Comparison of ENCODE assay signal across 10 mouse cellular contexts in genomic region chr11:110402671-110403070, GRCm38 (mm10). TPM values are rescaled to one million over a fixed set of nuclear protein-coding genes. Genes with fewer than 3 reads are reported as not detected.
DNase-seq lines count a peak whose midpoint lies in the region; ATAC-seq and TF ChIP-seq lines count a peak whose summit lies in the region.
"Had no signal": no experiment of that assay in that cellular context is flagged by ENCODE, and none has a peak within 500 bp of the region (broad histone marks: within the 10 kb centered on the region; RNA-seq: fewer than 3 reads in every experiment).

No protein-coding gene starts in this region.

- no peaks in the 10 kb centered on the region for H3K9me3 ChIP-seq in embryonic facial prominence, embryonic 11.5 days (replicated peaks; ENCODE audit: control insufficient read depth, low read length)
- no peaks in the 10 kb centered on the region for H3K9me3 ChIP-seq in embryonic facial prominence, embryonic 10.5 days
- H3K9me3 ChIP-seq in neural tube, embryonic 14.5 days (ENCODE audit: control insufficient read depth, low read length), result no peaks in the 10 kb centered on the region
- H3K9me3 ChIP-seq in neural tube, embryonic 15.5 days (replicated peaks), result no peaks in the 10 kb centered on the region
- no peaks in the 10 kb centered on the region for H3K9me3 ChIP-seq in hindbrain, embryonic 14.5 days (ENCODE audit: control insufficient read depth, low read length)

- ATAC-seq in embryonic facial prominence, embryonic 11.5 days (replicated peaks; ENCODE audit: insufficient number of reproducible peaks, low FRiP score, low TSS enrichment, low read depth), result no peak
- no peak for ATAC-seq in neural tube, embryonic 14.5 days (ENCODE audit: low read depth)
- no peak for ATAC-seq in neural tube, embryonic 15.5 days (ENCODE audit: low FRiP score)
- ATAC-seq in hindbrain, embryonic 14.5 days (ENCODE audit: low FRiP score), result no peak

- H3K36me3 ChIP-seq in embryonic facial prominence, embryonic 11.5 days (replicated peaks; ENCODE audit: control insufficient read depth, insufficient read depth, low read depth, low read length), result no peaks in the 10 kb centered on the region
- peaks cover 17% of the 10 kb centered on the region for H3K36me3 ChIP-seq in embryonic facial prominence, embryonic 10.5 days (replicated peaks)
- no peaks in the 10 kb centered on the region for H3K36me3 ChIP-seq in kidney, adult 2 months (ENCODE audit: control insufficient read depth, insufficient read depth, low read length)
- H3K36me3 ChIP-seq in neural tube, embryonic 14.5 days (ENCODE audit: control insufficient read depth, insufficient read depth, low read length), result no peaks in the 10 kb centered on the region
- no peaks in the 10 kb centered on the region for H3K36me3 ChIP-seq in neural tube, embryonic 15.5 days
- H3K36me3 ChIP-seq in hindbrain, embryonic 14.5 days (replicated peaks; ENCODE audit: control insufficient read depth, insufficient read depth), result no peaks in the 10 kb centered on the region

- no peaks in the 10 kb centered on the region for H3K27me3 ChIP-seq in embryonic facial prominence, embryonic 11.5 days (ENCODE audit: control insufficient read depth, insufficient read depth, low read length)
- peaks cover 3% of the 10 kb centered on the region; the same call in 1 of the 2 replicates for H3K27me3 ChIP-seq in embryonic facial prominence, embryonic 10.5 days (replicated peaks; ENCODE audit: low read depth, poor library complexity, severe bottlenecking)
- H3K27me3 ChIP-seq in kidney, adult 2 months (replicated peaks; ENCODE audit: control insufficient read depth, insufficient read depth, low read length), result no peaks in the 10 kb centered on the region
- no peaks in the 10 kb centered on the region for H3K27me3 ChIP-seq in neural tube, embryonic 14.5 days (ENCODE audit: control insufficient read depth, insufficient read depth, low read length)
- H3K27me3 ChIP-seq in neural tube, embryonic 15.5 days (replicated peaks), result no peaks in the 10 kb centered on the region
- no peaks in the 10 kb centered on the region for H3K27me3 ChIP-seq in hindbrain, embryonic 14.5 days (ENCODE audit: control insufficient read depth, insufficient read depth, low read length)

- H3K4me1 ChIP-seq in embryonic facial prominence, embryonic 11.5 days (ENCODE audit: control insufficient read depth, insufficient read depth, low read length), result no peaks in the 10 kb centered on the region
- H3K4me1 ChIP-seq in embryonic facial prominence, embryonic 10.5 days, result peaks cover 25% of the 10 kb centered on the region
- peaks cover 11% of the 10 kb centered on the region; the same call in 1 of the 2 replicates for H3K4me1 ChIP-seq in kidney, adult 2 months (ENCODE audit: control insufficient read depth, insufficient read depth, low read length)
- peaks cover 9% of the 10 kb centered on the region; the same call in 1 of the 2 replicates for H3K4me1 ChIP-seq in neural tube, embryonic 14.5 days (ENCODE audit: control insufficient read depth, insufficient read depth, low read length)
- peaks cover 26% of the 10 kb centered on the region for H3K4me1 ChIP-seq in neural tube, embryonic 15.5 days
- H3K4me1 ChIP-seq in hindbrain, embryonic 14.5 days (replicated peaks; ENCODE audit: control insufficient read depth, insufficient read depth, low read length), result peaks cover 25% of the 10 kb centered on the region

- no peak for TF ChIP-seq POLR2A in kidney, adult 2 months (IDR thresholded peaks at IDR 0.05; ENCODE audit: low read depth, low read length)

- no peak overlapping the region for H3K27ac ChIP-seq in embryonic facial prominence, embryonic 11.5 days (replicated peaks; ENCODE audit: low read depth, low read length)
- H3K27ac ChIP-seq in embryonic facial prominence, embryonic 10.5 days (replicated peaks), result no peak overlapping the region
- peak overlapping the region; percentile 73; the same call in 1 of the 2 replicates for H3K27ac ChIP-seq in kidney, adult 2 months (ENCODE audit: insufficient read depth, low read depth, low read length)
- H3K27ac ChIP-seq in neural tube, embryonic 14.5 days (ENCODE audit: low read depth, low read length), result no peak overlapping the region
- no peak overlapping the region for H3K27ac ChIP-seq in neural tube, embryonic 15.5 days (replicated peaks)
- no peak overlapping the region for H3K27ac ChIP-seq in hindbrain, embryonic 14.5 days

- DNase-seq in embryonic facial prominence, embryonic 11.5 days (ENCODE audit: low spot score), result peak; percentile 28
- DNase-seq in embryonic facial prominence, embryonic 10.5 days (ENCODE audit: low spot score), result no peak
- DNase-seq in kidney, adult 2 months, result no peak
- no peak for DNase-seq in kidney, postnatal 4 days
- no peak for DNase-seq in spleen, postnatal 4 days (ENCODE audit: low spot score in 2 of 2)
- DNase-seq in hindbrain, embryonic 14.5 days (ENCODE audit: low spot score), result no peak
- DNase-seq: cerebellum, postnatal 14 days; gastrocnemius, postnatal 25 days had no signal

- WGBS in embryonic facial prominence, embryonic 11.5 days, result 38% methylated on average over 3 of the region's 3 CpGs
- WGBS in embryonic facial prominence, embryonic 10.5 days, result 49% methylated on average over 3 of the region's 3 CpGs
- WGBS in kidney, adult 2 months, result 52% methylated on average over 3 of the region's 3 CpGs
- 17% methylated on average over 3 of the region's 3 CpGs for WGBS in neural tube, embryonic 14.5 days
- 20% methylated on average over 3 of the region's 3 CpGs for WGBS in neural tube, embryonic 15.5 days
- WGBS in hindbrain, embryonic 14.5 days, result 34% methylated on average over 3 of the region's 3 CpGs

- no peak overlapping the region for H3K9ac ChIP-seq in embryonic facial prominence, embryonic 11.5 days (replicated peaks; ENCODE audit: low read length)
- H3K9ac ChIP-seq in neural tube, embryonic 14.5 days (replicated peaks; ENCODE audit: low read depth, low read length), result no peak overlapping the region
- H3K9ac ChIP-seq in neural tube, embryonic 15.5 days (replicated peaks), result no peak overlapping the region
- H3K9ac ChIP-seq in hindbrain, embryonic 14.5 days, result no peak overlapping the region

- no peak overlapping the region for H3K4me2 ChIP-seq in embryonic facial prominence, embryonic 11.5 days (ENCODE audit: low read depth, low read length)
- H3K4me2 ChIP-seq in neural tube, embryonic 14.5 days (ENCODE audit: low read depth, low read length), result peak overlapping the region; percentile 6; the same call in 1 of the 2 replicates
- H3K4me2 ChIP-seq in neural tube, embryonic 15.5 days, result no peak overlapping the region; the same call in 1 of the 2 replicates
- no peak overlapping the region for H3K4me2 ChIP-seq in hindbrain, embryonic 14.5 days (replicated peaks)

- no peak for TF ChIP-seq CTCF in kidney, adult 2 months (conservative IDR thresholded peaks at IDR 0.05; ENCODE audit: insufficient read depth, insufficient read length, low read depth, low read length)

- H3K4me3 ChIP-seq in embryonic facial prominence, embryonic 11.5 days (ENCODE audit: low read depth, low read length), result no peak overlapping the region
- no peak overlapping the region for H3K4me3 ChIP-seq in embryonic facial prominence, embryonic 10.5 days
- no peak overlapping the region for H3K4me3 ChIP-seq in kidney, adult 2 months (ENCODE audit: insufficient read depth, low read depth, low read length)
- H3K4me3 ChIP-seq in neural tube, embryonic 14.5 days (ENCODE audit: low read depth, low read length), result no peak overlapping the region
- H3K4me3 ChIP-seq in neural tube, embryonic 15.5 days (replicated peaks), result no peak overlapping the region
- H3K4me3 ChIP-seq in hindbrain, embryonic 14.5 days (replicated peaks; ENCODE audit: low read length), result no peak overlapping the region

RNA-seq across cellular contexts. Expression of gene Map2k6, which starts 3.7 kb away (rescaled TPM):
- 54.0 and 54.3 TPM in 2 replicates for polyA plus RNA-seq in embryonic facial prominence, embryonic 11.5 days (2014; fragmentation: Nextera tagmentation; extraction: Ambion mirVana)
- polyA plus RNA-seq in embryonic facial prominence, embryonic 10.5 days (2016; fragmentation: Nextera tagmentation; extraction: Ambion mirVana), result 43.9 and 46.4 TPM in 2 replicates
- 5.6 and 6.6 TPM in 2 replicates for polyA plus RNA-seq in kidney, adult 2 months (2012; rRNA removed)
- 22.2 and 24.0 TPM in 2 replicates for polyA plus RNA-seq in neural tube, embryonic 14.5 days (2014; fragmentation: Nextera tagmentation; extraction: Ambion mirVana)
- polyA plus RNA-seq in neural tube, embryonic 15.5 days (2015; fragmentation: Nextera tagmentation; extraction: Ambion mirVana), result 19.7 and 20.7 TPM in 2 replicates
- 28.3 and 32.0 TPM in 2 replicates for polyA plus RNA-seq in hindbrain, embryonic 14.5 days (2014; fragmentation: Nextera tagmentation; extraction: Ambion mirVana)
